Mouse (Mus musculus) embryonic fibroblast, embryonic 13.5 days (primary cell): ENCODE measurements around the gene Grtp1.

ENCODE experiments used
- CTCF ChIP-seq: IDR thresholded peaks from 2 replicates; pipeline ENCODE4 v1.5.1; 2011; ENCODE audit warnings: mild to moderate bottlenecking, control low read depth, low read length, moderate library complexity, borderline replicate concordance; ENCODE audit not compliant: insufficient read depth
- POLR2A ChIP-seq: IDR thresholded peaks from 2 replicates; pipeline ENCODE4 v1.6.1; 2011; ENCODE audit warnings: low read depth, mild to moderate bottlenecking, control low read depth, low read length, moderate library complexity

DNA sequence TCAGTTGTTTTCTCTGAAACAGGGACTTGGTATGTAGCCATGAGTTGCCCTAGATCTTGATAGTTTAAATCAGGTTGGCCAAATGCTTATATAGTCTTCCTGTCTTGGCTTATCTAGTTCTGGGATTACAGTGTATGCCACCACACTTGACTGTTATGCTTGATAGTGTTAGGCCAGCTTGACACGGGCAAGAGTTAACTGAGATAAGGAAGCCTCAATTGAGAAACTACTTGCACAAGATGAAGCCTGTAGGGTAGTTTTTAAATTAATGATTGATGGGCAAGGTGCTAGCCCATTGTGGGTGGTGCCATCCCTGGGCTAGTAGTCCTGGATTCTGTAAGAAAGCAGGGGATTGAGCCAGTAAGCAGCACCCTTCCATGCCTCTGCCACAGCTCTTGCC lies 36.9 kb downstream of the Grtp1 start:
- no peak for TF ChIP-seq POLR2A
- no peak for TF ChIP-seq CTCF
